Mouse (Mus musculus) CD8-positive naive resting alpha-beta T cell, adult 2 months (primary cell): ENCODE results near the gene Mymx.

Source experiments
- DNase-seq, 2 experiments: peaks; one replicate each; pipeline ENCODE4 v3.0.0; 2022; ENCODE audit warnings: low read depth in 2 of 2, low spot score in 2 of 2

The Mymx gene

DNA sequence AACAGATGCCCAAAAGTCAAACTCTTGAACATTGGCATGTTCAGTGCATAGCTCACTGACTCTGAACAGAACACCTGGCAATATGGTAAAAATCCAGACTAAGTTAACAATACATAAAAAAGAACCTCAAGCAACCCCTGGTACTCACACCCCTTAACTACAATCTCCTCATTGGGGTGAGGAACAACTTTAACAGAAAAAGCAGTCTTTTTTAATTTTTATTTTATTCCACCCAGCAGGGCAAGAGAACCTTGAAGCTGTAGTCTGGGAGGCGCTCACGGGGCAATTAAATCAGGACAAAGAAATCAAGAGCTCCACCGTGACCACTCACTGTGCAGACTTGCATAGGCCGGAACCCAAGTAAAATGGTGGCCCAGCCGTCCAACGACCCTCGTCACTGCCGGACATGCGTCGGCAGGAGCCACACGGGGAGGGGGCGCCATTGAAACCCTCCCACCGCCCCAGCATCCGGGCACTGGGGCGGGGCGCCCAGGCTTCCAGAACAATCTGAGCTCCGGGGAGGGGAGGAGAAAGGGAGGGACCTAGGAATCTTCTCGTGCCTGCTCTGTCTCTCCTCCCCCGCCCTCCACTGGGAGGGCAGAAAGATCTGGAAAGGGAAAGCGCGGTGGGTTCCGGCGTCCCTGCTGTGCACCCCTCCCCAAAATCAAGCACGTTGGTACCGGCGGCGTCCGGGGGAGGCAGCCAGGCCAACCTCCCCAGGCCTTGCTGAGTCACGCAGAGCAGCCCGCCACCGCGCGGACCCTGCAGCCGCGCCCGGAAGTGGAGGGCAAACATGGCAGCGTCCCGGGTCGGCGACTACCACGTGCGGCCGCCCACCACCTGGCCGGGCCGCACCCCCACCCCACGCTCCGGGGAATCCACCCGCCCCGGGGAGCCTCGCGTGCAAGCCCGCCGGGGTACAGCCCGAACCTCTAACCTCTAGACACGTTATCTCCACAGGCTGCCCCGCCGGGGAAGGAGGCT, 29.5 kb downstream of the Mymx start:
- peak in 1 of 2 experiments; percentile 25 for DNase-seq

- no peak for DNase-seq
Observed at GRCm38 (mm10) chr17:45569999-45570398, 31.9 kb downstream of the Mymx start.

DNA sequence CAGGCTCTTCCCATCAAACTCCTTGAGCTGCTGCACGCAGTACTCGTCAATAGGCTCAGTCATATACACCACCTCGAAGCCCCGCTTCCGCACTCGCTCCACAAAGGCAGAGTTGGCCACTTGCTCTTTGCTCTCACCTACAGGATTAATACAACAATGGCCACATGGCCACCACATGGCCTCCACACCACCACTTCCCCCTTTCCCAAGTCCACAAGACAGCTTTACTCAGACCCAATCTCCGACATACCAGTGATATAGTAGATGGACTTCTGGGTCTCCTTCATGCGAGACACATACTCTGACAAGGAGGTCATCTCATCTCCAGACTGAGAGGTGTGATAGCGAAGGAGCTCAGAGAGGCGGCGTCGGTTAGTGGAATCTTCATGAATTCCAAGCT, 32.9 kb downstream of the Mymx start:
- no peak for DNase-seq

GRCm38 (mm10) chr17:45567162-45567601, 34.7 kb downstream of the Mymx start:
- DNase-seq, result no peak

DNA sequence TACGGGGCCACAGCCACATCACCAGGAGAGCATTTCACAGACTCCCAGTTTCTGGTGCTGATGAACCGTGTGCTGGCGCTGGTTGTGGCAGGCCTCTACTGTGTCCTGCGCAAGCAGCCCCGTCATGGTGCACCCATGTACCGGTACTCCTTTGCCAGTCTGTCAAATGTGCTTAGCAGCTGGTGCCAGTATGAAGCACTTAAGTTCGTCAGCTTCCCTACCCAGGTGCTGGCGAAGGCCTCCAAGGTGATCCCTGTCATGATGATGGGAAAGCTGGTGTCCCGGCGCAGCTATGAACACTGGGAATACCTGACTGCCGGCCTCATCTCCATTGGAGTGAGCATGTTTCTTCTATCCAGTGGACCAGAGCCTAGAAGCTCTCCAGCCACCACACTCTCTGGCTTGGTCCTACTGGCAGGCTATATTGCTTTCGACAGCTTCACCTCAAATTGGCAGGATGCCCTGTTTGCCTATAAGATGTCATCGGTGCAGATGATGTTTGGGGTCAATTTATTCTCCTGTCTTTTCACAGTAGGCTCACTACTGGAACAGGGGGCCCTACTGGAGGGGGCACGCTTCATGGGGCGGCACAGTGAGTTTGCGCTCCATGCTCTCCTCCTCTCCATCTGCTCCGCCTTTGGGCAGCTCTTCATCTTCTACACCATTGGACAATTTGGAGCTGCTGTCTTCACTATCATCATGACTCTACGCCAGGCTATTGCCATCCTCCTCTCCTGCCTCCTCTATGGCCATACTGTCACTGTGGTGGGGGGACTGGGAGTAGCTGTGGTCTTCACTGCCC, 35.3 kb downstream of the Mymx start:
- no peak for DNase-seq

DNA sequence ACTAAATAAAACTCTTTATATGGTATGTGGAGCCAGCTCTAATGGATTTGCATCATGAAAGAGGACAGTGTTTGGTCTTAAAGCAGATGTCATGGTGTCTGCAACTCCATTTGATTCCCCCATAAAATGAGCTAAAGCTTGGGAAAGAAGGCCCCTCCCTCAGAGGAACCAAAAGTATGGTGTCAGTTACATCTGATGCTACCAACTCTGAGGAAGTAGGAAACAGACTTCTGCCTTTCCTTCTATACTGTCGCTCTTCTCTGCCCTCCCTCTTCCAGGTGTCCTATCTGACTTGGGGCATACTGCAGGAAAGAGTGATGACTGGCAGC, 35.9 kb downstream of the Mymx start:
- no peak for DNase-seq

DNA sequence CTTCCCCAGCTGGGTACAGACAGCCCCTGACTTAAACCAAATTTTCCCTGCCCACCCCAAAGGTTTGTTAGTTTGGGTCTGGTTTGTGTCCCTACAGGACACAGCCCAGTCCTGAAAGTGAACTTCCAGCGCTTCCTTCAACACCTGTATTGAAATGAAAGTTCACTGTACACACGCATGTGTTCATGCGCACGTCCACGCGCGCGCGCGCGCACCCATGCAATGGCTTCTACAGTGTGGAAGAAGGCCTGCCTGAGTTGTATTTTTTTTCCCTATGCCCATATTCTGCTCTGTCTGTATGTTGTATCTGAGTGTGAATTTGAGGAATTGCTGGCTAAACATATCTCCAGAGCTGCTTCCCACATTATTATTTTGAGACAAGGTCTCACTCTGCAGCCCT, 36.8 kb downstream of the Mymx start:
- DNase-seq, result no peak

GRCm38 (mm10) chr17:45564531-45565084, 37.3 kb downstream of the Mymx start:
- DNase-seq, result no peak

GRCm38 (mm10) chr17:45563655-45564530, 38.0 kb downstream of the Mymx start, which contains the start of gene Slc35b2:
TSS of gene Slc35b2 (plus strand) at chr17:45563874.
- DNase-seq, result peak; percentile 82 to 84

GRCm38 (mm10) chr17:45563216-45563615, 38.7 kb downstream of the Mymx start:
- DNase-seq, result no peak

DNA sequence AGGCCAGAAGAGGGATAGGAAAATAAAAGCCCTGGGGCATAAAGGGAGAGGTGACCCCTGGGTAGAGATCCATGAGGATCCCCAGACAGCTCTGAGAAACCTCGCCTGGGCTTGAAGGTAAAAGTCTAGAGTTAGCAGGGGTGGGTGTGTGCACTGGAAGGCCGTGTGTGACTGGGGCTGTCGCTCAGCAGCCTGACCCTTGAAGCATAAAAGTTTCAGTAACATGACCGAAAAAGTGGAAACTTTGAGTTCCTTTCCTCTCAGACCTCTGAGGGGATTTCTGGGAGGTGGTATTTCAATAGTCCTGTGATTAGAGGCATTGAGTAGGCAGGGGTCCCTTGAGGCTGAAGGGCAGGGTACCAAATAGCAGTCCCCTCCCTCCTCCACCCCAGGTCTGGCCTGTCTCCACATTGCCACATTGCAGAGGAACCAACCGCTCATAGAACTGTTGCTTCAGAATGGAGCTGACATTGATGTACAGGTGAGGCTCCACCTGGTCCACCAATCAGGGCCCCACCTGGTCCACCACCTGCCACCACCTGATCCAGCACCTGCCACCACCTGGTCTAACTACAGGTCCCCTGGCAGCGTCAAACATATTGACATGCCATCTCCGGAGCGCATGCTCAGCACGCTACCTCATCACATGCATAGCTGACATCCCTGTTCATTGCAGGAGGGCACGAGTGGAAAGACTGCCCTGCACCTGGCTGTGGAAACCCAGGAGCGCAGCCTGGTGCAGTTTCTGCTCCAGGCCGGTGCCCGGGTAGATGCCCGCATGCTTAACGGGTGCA, 42.0 kb downstream of the Mymx start:
- DNase-seq, result no peak

GRCm38 (mm10) chr17:45557998-45558862, 43.7 kb downstream of the Mymx start:
- peak; percentile 40 to 53 for DNase-seq

DNA sequence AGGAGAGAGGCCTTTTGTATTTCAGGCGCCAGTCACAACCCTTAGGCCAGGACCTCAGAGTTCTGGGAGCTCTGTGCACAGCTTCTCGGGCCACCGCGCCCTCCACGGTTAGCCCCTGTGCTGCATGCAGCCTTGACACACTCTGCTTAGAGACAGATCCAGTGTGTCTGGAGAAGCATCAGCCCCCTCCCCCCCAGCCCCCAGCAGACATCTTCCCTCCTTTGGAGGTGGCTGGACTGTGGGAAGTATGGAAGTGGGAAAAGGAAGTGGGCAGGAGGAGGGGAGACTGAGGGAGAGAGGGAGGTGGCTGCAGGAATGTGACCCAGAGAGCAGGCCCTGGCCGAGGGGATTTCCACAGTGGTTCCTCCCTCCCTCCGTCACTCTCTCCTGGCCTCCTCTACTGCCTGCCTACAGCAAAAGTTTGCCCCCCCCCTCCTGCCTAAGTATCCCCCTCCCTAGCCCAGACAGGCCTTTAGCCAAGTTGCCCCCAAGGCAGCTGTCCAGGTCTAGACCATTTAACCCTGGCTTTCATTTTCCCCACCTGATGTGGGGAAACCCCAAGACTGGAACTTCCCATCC, 44.6 kb downstream of the Mymx start:
- DNase-seq, result no peak

- no peak for DNase-seq
Observed at GRCm38 (mm10) chr17:45556514-45557245, 45.2 kb downstream of the Mymx start.

DNA sequence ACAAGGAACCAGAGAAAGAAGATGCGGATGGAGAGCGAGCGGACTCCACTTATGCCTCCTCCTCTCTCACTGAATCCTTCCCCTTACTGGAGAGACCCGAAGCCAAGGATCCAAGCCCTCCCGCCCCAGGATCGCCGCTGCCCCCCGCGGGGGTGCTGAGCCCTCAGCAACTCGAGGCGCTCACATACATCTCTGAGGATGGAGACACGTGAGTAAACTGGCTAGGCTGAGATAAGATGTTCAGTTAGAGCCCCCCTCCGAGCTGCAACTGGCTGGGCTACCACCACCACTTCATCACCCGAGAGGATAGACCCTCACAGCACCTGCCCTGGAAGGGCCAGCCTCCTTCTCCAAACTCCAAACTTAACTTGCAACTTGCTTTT, 45.8 kb downstream of the Mymx start:
- DNase-seq, result no peak

DNA sequence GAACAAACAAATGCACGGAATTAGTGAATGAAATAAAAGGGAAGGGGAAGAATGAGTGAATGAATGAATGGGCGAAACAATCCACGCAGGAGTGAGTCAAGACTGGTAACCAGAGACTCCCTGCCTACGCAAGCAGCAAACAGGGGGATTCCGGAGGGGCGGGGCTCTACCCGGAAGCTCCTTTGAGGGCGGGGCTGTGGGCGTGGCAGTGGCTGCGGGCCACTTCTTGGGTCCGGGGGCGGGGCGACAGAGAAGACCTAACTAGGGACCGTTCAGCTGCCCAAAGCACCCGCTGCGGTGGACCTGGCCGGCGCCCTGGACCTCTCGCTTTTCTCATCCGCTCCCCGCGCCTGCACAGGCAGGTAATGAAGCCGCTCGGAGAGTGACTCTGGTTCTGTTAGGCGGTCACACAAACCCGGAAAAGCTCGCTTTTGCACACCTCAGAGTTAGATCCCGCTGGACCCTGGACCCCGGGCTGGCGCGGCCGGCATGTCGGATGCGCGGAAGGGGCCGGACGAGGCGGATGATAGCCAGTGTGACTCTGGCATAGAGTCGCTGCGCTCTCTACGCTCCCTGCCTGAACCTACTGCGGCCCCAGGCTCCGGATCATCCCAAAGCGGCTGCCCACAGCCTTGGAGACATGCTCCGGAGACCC, 46.3 kb downstream of the Mymx start, which contains the start of gene Nfkbie:
Nfkbie (plus strand) TSS at position 252 of the 655 bp plus-strand sequence.
- DNase-seq, result peak; percentile 97 to 99

- DNase-seq, result no peak
Observed at GRCm38 (mm10) chr17:45554420-45554819, 47.5 kb downstream of the Mymx start.
